Mouse (Mus musculus) forebrain, embryonic 15.5 days (tissue): ENCODE measurements around the gene Npas3. TPM values are rescaled to one million over a fixed set of nuclear protein-coding genes. Genes with fewer than 3 reads are reported as not detected.

Source experiments
- ATAC-seq: fragments of 200-750 bp; cut with Nextera tagmentation; replicated peaks from 2 replicates; pipeline ENCODE4 v1.8.0; 2017; ENCODE audit warnings: mild to moderate bottlenecking, moderate TSS enrichment, moderate library complexity
- H3K27ac ChIP-seq: fragments of 300-500 bp; sonication (generic); replicated peaks from 2 replicates; pipeline ENCODE4 v1.5.1; 2015; ENCODE audit warnings: mild to moderate bottlenecking, inconsistent platforms
- H3K27me3 ChIP-seq: fragments of 300-500 bp; sonication (generic); 2 replicates; pipeline ENCODE4 v1.6.1; 2015; ENCODE audit warnings: inconsistent platforms
- H3K36me3 ChIP-seq: fragments of 300-500 bp; sonication (generic); 2 replicates; pipeline ENCODE4 v1.6.1; 2015; ENCODE audit warnings: mild to moderate bottlenecking, inconsistent platforms
- H3K4me1 ChIP-seq: fragments of 300-500 bp; sonication (generic); 2 replicates; pipeline ENCODE4 v1.6.1; 2015; ENCODE audit warnings: inconsistent platforms
- H3K4me2 ChIP-seq: fragments of 300-500 bp; sonication (generic); replicated peaks from 2 replicates; pipeline ENCODE4 v1.6.1; 2015; ENCODE audit warnings: mild to moderate bottlenecking, inconsistent platforms
- H3K4me3 ChIP-seq: fragments of 300-500 bp; sonication (generic); 2 replicates; pipeline ENCODE4 v1.5.1; 2015; ENCODE audit warnings: mild to moderate bottlenecking, inconsistent platforms
- H3K9ac ChIP-seq: fragments of 300-500 bp; sonication (generic); replicated peaks from 2 replicates; pipeline ENCODE4 v1.6.1; 2015; ENCODE audit warnings: mild to moderate bottlenecking, inconsistent platforms
- H3K9me3 ChIP-seq: fragments of 300-500 bp; sonication (generic); 2 replicates; pipeline ENCODE4 v1.6.1; 2016; ENCODE audit warnings: inconsistent platforms
- WGBS: fragments of 180-500 bp; shearing (Covaris S2); methylation state at CpG from one replicate; pipeline ENCODE4 v1.1.7; 2015; ENCODE audit warnings: mixed read lengths; 5-methylcytosine and 5-hydroxymethylcytosine counted together
- polyA plus RNA-seq: library from polyadenylated mRNA; unstranded; fragments of >200 nt; fragmentation: Nextera tagmentation; extraction: Ambion mirVana; gene quantifications from 2 replicates; pipeline ENCODE4 v1.2.1, GENCODE M21; 2015

The Npas3 gene
- polyA plus RNA-seq, 1 experiment from 2014 or later, result 18.3 TPM

- no peaks in the 10 kb centered on the region for H3K9me3 ChIP-seq
- H3K4me1 ChIP-seq, result peaks cover 48% of the 10 kb centered on the region
- WGBS, result 43% methylated on average over 6 of the region's 6 CpGs
- H3K4me2 ChIP-seq, result no peak overlapping the region
- peak overlapping the region; percentile 71 for H3K27ac ChIP-seq
- no peaks in the 10 kb centered on the region for H3K36me3 ChIP-seq
- H3K4me3 ChIP-seq, result no peak overlapping the region
- ATAC-seq, result peak; percentile 9; the same call in 1 of the 2 replicates
- H3K27me3 ChIP-seq, result no peaks in the 10 kb centered on the region
- H3K9ac ChIP-seq, result no peak overlapping the region
Measured at GRCm38 (mm10) chr12:53832590-53832989, 584.1 kb downstream of the Npas3 start.

GRCm38 (mm10) chr12:53833348-53833747, 584.9 kb downstream of the Npas3 start:
- Histone ChIP-seq H3K27me3 (no peaks in the 10 kb centered on the region), H3K4me3 (no peak overlapping the region), H3K9me3 (no peaks in the 10 kb centered on the region), H3K27ac (peak overlapping the region; percentile 71), H3K4me1 (peaks cover 56% of the 10 kb centered on the region), H3K9ac (no peak overlapping the region), H3K4me2 (no peak overlapping the region), H3K36me3 (no peaks in the 10 kb centered on the region)
- peak; percentile 79 for ATAC-seq
- 49% methylated on average over 2 of the region's 2 CpGs for WGBS

DNA sequence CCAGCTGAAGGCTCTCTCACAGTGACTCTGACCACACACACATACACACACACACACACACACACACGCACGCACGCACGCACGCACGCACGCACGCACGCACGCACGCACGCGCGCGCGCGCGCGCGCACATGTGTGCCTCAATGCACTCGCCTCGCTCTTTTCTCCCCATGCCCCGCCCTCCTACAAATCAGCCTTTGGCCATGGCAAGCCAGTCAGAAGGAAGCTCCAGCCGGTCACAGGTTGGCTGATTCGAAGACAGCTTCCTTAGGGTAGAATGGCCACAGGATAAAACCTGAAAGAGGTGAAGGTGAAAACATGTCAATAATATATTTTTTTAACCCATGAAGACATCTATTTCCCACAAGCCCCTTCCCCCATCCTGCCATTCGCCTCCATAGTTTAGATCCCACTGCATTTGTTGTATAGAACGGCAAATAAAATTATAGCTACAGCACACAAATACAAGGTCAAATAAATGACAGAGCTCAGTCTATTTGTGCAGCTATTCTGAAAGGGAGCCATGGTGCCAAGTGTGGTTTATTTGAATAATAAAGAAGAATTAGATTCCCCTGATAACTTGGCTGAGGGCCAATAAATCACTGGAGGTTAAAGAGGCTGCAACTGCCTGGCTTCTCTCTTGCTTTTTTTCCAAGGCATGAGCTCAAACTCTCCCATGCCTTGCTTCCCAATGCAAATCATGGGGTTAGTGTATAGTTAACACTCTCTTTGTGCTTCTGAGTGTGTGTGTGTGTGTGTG, 587.7 kb downstream of the Npas3 start:
- 68% methylated on average over 27 of the region's 27 CpGs for WGBS
- Histone ChIP-seq H3K27ac (no peak overlapping the region), H3K4me1 (peaks cover 65% of the 10 kb centered on the region), H3K9ac (no peak overlapping the region), H3K36me3 (no peaks in the 10 kb centered on the region), H3K4me3 (no peak overlapping the region), H3K9me3 (no peaks in the 10 kb centered on the region), H3K27me3 (no peaks in the 10 kb centered on the region), H3K4me2 (no peak overlapping the region)
- ATAC-seq, result no peak

GRCm38 (mm10) chr12:53837408-53837807, 588.9 kb downstream of the Npas3 start:
- Histone ChIP-seq H3K9ac (no peak overlapping the region), H3K4me1 (peaks cover 72% of the 10 kb centered on the region), H3K4me3 (no peak overlapping the region), H3K27me3 (no peaks in the 10 kb centered on the region), H3K36me3 (no peaks in the 10 kb centered on the region), H3K9me3 (no peaks in the 10 kb centered on the region), H3K27ac (no peak overlapping the region), H3K4me2 (no peak overlapping the region)
- 74% methylated on average over 15 of the region's 15 CpGs for WGBS
- no peak for ATAC-seq

DNA sequence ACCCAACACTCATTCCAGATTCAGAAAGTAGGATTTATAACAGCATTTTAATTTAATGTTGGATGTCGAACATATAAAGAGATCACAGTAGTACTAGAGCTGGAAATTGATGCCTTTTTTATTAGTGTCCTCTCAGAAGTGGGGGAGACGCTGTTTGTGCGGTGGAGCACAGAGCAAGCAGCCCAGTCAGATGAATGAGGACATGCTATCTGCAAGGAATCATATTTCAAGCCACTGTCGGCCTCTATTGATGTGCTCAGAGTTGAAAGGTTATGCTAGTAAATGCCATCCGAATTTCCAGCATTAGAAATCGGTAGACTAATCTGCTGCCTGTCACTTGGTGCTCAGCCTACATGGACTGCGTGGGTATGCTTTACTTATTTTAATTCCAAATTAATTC, 590.1 kb downstream of the Npas3 start:
- Histone ChIP-seq H3K4me1 (peaks cover 68% of the 10 kb centered on the region), H3K27ac (no peak overlapping the region), H3K4me3 (no peak overlapping the region), H3K4me2 (no peak overlapping the region), H3K36me3 (no peaks in the 10 kb centered on the region), H3K9me3 (no peaks in the 10 kb centered on the region), H3K9ac (no peak overlapping the region), H3K27me3 (no peaks in the 10 kb centered on the region)
- ATAC-seq, result no peak
- WGBS, result 44% methylated on average over 7 of the region's 7 CpGs

DNA sequence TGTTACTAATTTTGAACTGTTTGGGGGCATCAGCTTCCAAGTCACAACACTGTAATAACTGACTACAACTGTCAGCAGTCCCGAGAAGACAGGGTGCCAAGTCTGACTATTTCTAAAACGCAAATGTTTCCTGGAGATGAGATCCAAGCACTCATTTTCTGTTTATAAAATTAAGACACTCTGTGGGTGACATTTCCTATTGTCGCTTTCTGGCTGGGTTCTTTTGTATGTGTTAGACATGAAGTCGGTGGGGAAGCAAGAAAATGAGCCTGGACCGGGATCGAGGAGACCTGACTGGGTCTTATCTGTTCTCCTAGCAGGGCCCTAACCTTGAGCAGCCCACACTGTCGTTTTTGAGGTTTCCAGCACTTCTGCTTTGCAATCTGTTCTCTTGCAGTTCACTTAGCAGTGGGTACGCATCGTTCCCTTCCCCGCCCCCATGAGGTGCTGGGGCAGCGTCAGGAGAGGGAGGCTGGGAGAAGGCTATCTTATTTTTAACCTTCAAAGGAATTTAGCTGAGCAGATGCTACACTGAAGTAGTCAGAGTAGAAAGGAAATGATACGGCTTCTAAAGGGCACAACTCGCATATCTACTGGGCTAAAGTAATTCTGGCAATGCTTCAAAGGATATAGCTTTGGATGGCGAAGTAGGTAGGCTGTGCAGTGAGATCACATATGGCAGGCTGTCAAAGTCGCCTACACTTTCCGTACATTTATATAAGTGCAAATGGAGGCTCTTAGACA, 593.6 kb downstream of the Npas3 start:
- Histone ChIP-seq H3K4me3 (no peak overlapping the region), H3K9me3 (no peaks in the 10 kb centered on the region), H3K9ac (no peak overlapping the region), H3K4me1 (peaks cover 49% of the 10 kb centered on the region), H3K27ac (peak overlapping the region; percentile 29; the same call in 1 of the 2 replicates), H3K36me3 (no peaks in the 10 kb centered on the region), H3K27me3 (no peaks in the 10 kb centered on the region), H3K4me2 (no peak overlapping the region)
- 40% methylated on average over 16 of the region's 16 CpGs for WGBS
- peak; percentile 41; the same call in 1 of the 2 replicates for ATAC-seq

DNA sequence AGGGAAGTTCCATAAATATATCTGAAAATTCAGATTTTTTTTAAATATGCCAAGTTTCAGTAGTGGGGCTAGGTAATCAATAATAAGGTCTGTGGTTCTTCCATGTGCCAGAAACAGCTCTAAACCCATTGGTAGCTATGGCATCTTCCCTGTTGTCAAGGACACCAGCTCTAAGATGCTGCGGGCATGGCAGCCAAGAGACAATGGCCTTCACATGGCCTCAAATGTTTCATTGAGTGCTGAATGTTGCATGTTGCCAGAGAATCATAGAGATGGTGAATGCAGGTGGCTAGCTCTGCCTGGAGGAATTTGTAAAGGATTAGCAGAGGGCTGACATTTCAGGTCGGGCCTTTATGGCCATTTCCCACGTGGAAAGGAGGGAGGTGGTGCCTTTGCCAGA, 595.1 kb downstream of the Npas3 start:
- Histone ChIP-seq H3K9me3 (no peaks in the 10 kb centered on the region), H3K4me1 (peaks cover 35% of the 10 kb centered on the region), H3K27me3 (no peaks in the 10 kb centered on the region), H3K9ac (no peak overlapping the region), H3K4me2 (no peak overlapping the region), H3K36me3 (no peaks in the 10 kb centered on the region), H3K4me3 (no peak overlapping the region), H3K27ac (no peak overlapping the region)
- WGBS, result 24% methylated on average over 3 of the region's 3 CpGs
- ATAC-seq, result no peak

DNA sequence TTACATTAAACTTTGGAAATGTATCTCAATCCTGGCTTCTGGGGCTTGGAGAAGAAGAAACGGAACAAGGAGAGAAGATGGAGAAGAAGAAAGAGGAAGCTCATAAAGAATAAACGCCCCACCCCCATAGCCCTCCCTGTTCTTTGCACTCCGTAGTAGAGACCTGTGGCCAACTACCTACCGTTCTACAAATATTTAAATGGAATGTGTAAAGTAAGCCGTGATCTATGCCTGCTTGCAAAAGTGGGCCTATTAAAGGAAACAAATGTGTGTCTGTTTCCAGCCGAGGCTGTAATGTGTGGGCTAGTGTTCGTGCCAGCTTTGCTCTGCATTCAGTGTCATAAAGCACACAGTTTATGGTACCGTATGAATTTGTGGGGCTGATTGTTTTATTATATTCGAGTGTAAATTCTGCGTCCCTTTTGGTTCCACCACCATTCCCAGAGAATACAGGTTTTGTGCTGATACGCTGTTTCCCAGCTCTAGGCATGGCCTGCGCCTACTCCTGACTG, 597.7 kb downstream of the Npas3 start:
- no peaks in the 10 kb centered on the region for H3K27me3 ChIP-seq
- no peaks in the 10 kb centered on the region for H3K36me3 ChIP-seq
- no peak overlapping the region for H3K4me3 ChIP-seq
- WGBS, result 61% methylated on average over 12 of the region's 12 CpGs
- no peak overlapping the region for H3K27ac ChIP-seq
- no peak overlapping the region for H3K4me2 ChIP-seq
- H3K9ac ChIP-seq, result no peak overlapping the region
- no peaks in the 10 kb centered on the region for H3K9me3 ChIP-seq
- no peak for ATAC-seq
- H3K4me1 ChIP-seq, result peaks cover 28% of the 10 kb centered on the region

DNA sequence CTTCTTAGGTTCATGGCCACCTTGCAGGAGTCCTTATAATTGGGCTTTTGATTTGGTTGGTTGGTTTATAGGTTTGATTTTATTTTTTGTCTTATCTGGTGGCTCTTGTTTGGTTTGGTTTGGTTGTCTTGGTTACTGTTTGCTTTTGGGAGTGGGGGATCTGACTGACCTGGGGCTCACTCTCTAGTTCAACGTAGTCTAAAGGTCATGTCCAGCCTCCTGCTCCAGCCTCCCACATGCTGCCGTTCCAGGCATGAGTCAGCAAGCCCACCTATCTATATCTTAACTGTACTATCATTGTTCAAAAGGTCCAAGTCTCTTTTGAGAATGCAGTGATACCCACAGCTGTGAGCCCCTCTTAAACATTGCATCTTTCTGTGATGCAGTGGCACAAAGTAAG, 600.8 kb downstream of the Npas3 start:
- Histone ChIP-seq H3K9me3 (no peaks in the 10 kb centered on the region), H3K27ac (no peak overlapping the region), H3K4me3 (no peak overlapping the region), H3K36me3 (no peaks in the 10 kb centered on the region), H3K4me1 (peaks cover 6% of the 10 kb centered on the region), H3K9ac (no peak overlapping the region), H3K27me3 (no peaks in the 10 kb centered on the region), H3K4me2 (no peak overlapping the region)
- ATAC-seq, result no peak
- 91% methylated on average over 2 of the region's 2 CpGs for WGBS

- no peak for ATAC-seq
- H3K36me3 ChIP-seq, result no peaks in the 10 kb centered on the region
- H3K9ac ChIP-seq, result no peak overlapping the region
- 88% methylated on average over 2 of the region's 2 CpGs for WGBS
- H3K27ac ChIP-seq, result no peak overlapping the region
- no peak overlapping the region for H3K4me3 ChIP-seq
- no peak overlapping the region for H3K4me2 ChIP-seq
- H3K9me3 ChIP-seq, result no peaks in the 10 kb centered on the region
- no peaks in the 10 kb centered on the region for H3K4me1 ChIP-seq
- no peaks in the 10 kb centered on the region for H3K27me3 ChIP-seq
Measured at GRCm38 (mm10) chr12:53852432-53852831, 604.0 kb downstream of the Npas3 start.

GRCm38 (mm10) chr12:53860176-53860575, 611.7 kb downstream of the Npas3 start:
- peaks cover 7% of the 10 kb centered on the region; the same call in 1 of the 2 replicates for H3K4me1 ChIP-seq
- no peak overlapping the region for H3K4me2 ChIP-seq
- no peaks in the 10 kb centered on the region for H3K27me3 ChIP-seq

DNA sequence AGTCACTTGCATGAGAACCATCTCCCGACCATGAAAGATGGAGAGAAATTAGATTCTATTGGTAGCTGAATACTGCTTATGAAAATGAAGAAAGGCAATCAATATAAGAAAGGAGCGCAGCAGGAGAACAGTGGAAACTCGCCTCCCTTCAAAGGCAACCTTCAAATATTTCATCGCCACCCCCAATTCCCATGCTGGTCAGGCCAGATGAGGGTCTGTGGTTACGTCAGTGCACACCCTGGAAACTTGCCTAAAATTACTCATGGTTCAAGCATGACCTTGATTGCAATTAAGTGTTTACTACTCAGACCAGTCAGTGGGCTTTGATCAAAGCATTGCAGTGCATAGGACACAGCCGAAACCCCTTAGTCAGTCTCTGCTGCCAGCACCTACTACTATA, 613.8 kb downstream of the Npas3 start:
- no peak overlapping the region for H3K4me3 ChIP-seq
- no peak overlapping the region for H3K9ac ChIP-seq
- no peak overlapping the region for H3K4me2 ChIP-seq
- H3K9me3 ChIP-seq, result no peaks in the 10 kb centered on the region
- H3K27me3 ChIP-seq, result no peaks in the 10 kb centered on the region
- peaks cover 18% of the 10 kb centered on the region for H3K4me1 ChIP-seq
- 60% methylated on average over 6 of the region's 6 CpGs for WGBS
- no peaks in the 10 kb centered on the region for H3K36me3 ChIP-seq
- no peak overlapping the region for H3K27ac ChIP-seq
- no peak for ATAC-seq

More at GRCm38 (mm10) chr12:53860176-53860575, 611.7 kb downstream of the Npas3 start:
- ATAC-seq, result no peak
- H3K36me3 ChIP-seq, result no peaks in the 10 kb centered on the region
- no peak overlapping the region for H3K9ac ChIP-seq
- no peak overlapping the region for H3K27ac ChIP-seq
- H3K4me3 ChIP-seq, result no peak overlapping the region
- H3K9me3 ChIP-seq, result no peaks in the 10 kb centered on the region
